ENCODE assay signal across 8 mouse cellular contexts in genomic region chr11:102392441-102393237, GRCm38 (mm10). TPM values are rescaled to one million over a fixed set of nuclear protein-coding genes. Genes with fewer than 3 reads are reported as not detected.
DNase-seq lines count a peak whose midpoint lies in the region; ATAC-seq and TF ChIP-seq lines count a peak whose summit lies in the region.

No protein-coding gene starts in this region.

- no peak for DNase-seq in layer of hippocampus, adult 2 months (ENCODE audit: low spot score in 2 of 2)
- no peak for DNase-seq in layer of hippocampus, postnatal 10 days (ENCODE audit: low spot score in 2 of 2)
- no peak for DNase-seq in layer of hippocampus, adult 9-10 months (ENCODE audit: low spot score)
- no peak for DNase-seq in layer of hippocampus, adult 8-10 months (ENCODE audit: low spot score in 2 of 2)

- H3K4me2 ChIP-seq in embryonic facial prominence, embryonic 13.5 days, result peak overlapping the region; percentile 97
- H3K4me2 ChIP-seq in intestine, postnatal 0 days (replicated peaks; ENCODE audit: low read depth), result peak overlapping the region; percentile 76
- H3K4me2 ChIP-seq in neural tube, embryonic 13.5 days, result peak overlapping the region; percentile 99

- no peak for TF ChIP-seq CTCF in layer of hippocampus, adult 2 months (conservative IDR thresholded peaks at IDR 0.05)
- TF ChIP-seq CTCF in intestine, postnatal 0 days (IDR thresholded peaks at IDR 0.05; ENCODE audit: low read depth), result no peak

- peaks cover 32% of the 10 kb centered on the region for H3K27me3 ChIP-seq in embryonic facial prominence, embryonic 13.5 days
- 0 out of 2 replicates have a peak, but pooled peaks cover 6% of the 10 kb centered on the region for H3K27me3 ChIP-seq in intestine, postnatal 0 days (replicated peaks; ENCODE audit: control insufficient read depth, insufficient read depth, low read length)
- H3K27me3 ChIP-seq in neural tube, embryonic 13.5 days, result no peaks in the 10 kb centered on the region

- H3K27ac ChIP-seq in layer of hippocampus, adult 2 months, result peak overlapping the region; percentile 99
- 0 out of 2 replicates have a peak overlapping the region, but pooled peaks have one; percentile 33 for H3K27ac ChIP-seq in embryonic facial prominence, embryonic 13.5 days
- no peak overlapping the region for H3K27ac ChIP-seq in intestine, postnatal 0 days (ENCODE audit: low read depth, low read length)
- H3K27ac ChIP-seq in neural tube, embryonic 13.5 days (replicated peaks), result peak overlapping the region; percentile 98

- ATAC-seq in embryonic facial prominence, embryonic 13.5 days (ENCODE audit: insufficient number of reproducible peaks, insufficient read depth, low FRiP score, low TSS enrichment, low read depth), result no peak
- ATAC-seq in intestine, postnatal 0 days, result peak; percentile 11; the same call in 1 of the 2 replicates
- peak; percentile 40 for ATAC-seq in neural tube, embryonic 13.5 days (ENCODE audit: low read depth)
- ATAC-seq in granulocyte monocyte progenitor cell, adult 5-6 weeks (replicated peaks; ENCODE audit: poor library complexity, severe bottlenecking), result no peak

- H3K9me3 ChIP-seq in embryonic facial prominence, embryonic 13.5 days, result no peaks in the 10 kb centered on the region
- H3K9me3 ChIP-seq in intestine, postnatal 0 days (ENCODE audit: control insufficient read depth), result no peaks in the 10 kb centered on the region
- H3K9me3 ChIP-seq in neural tube, embryonic 13.5 days, result no peaks in the 10 kb centered on the region

- peak overlapping the region; percentile 44; the same call in 1 of the 2 replicates for H3K9ac ChIP-seq in embryonic facial prominence, embryonic 13.5 days
- H3K9ac ChIP-seq in intestine, postnatal 0 days (ENCODE audit: low read depth, low read length), result no peak overlapping the region
- peak overlapping the region; percentile 68 for H3K9ac ChIP-seq in neural tube, embryonic 13.5 days

- no peaks in the 10 kb centered on the region for H3K36me3 ChIP-seq in embryonic facial prominence, embryonic 13.5 days
- no peaks in the 10 kb centered on the region for H3K36me3 ChIP-seq in intestine, postnatal 0 days (ENCODE audit: control insufficient read depth, insufficient read depth)
- no peaks in the 10 kb centered on the region for H3K36me3 ChIP-seq in neural tube, embryonic 13.5 days

- WGBS in embryonic facial prominence, embryonic 13.5 days, result 17% methylated on average over 15 of the region's 15 CpGs
- 18% methylated on average over 15 of the region's 15 CpGs for WGBS in intestine, postnatal 0 days
- WGBS in neural tube, embryonic 13.5 days, result 24% methylated on average over 15 of the region's 15 CpGs

- H3K4me3 ChIP-seq in layer of hippocampus, adult 2 months, result peak overlapping the region; percentile 88
- H3K4me3 ChIP-seq in embryonic facial prominence, embryonic 13.5 days, result peak overlapping the region; percentile 47
- H3K4me3 ChIP-seq in intestine, postnatal 0 days (ENCODE audit: low read depth, low read length), result peak overlapping the region; percentile 36
- peak overlapping the region; percentile 84 for H3K4me3 ChIP-seq in neural tube, embryonic 13.5 days

- H3K4me1 ChIP-seq in embryonic facial prominence, embryonic 13.5 days, result peaks cover 28% of the 10 kb centered on the region
- H3K4me1 ChIP-seq in intestine, postnatal 0 days (replicated peaks; ENCODE audit: control insufficient read depth, insufficient read depth, low read length), result peaks cover 12% of the 10 kb centered on the region
- H3K4me1 ChIP-seq in neural tube, embryonic 13.5 days (replicated peaks), result peaks cover 48% of the 10 kb centered on the region

RNA-seq across cellular contexts. Expression of gene Rundc3a, which starts 0.6 kb away (rescaled TPM):
- 100 to 1,000 TPM; 482 to 488 TPM for total RNA-seq in layer of hippocampus, adult 2 months (2021)
- total RNA-seq in layer of hippocampus, postnatal 10 days (2021), result 100 to 1,000 TPM; 356 to 431 TPM
- 3.6 and 5.2 TPM in 2 replicates for polyA plus RNA-seq in embryonic facial prominence, embryonic 13.5 days (2015; fragmentation: Nextera tagmentation; extraction: Ambion mirVana)
- polyA plus RNA-seq in intestine, postnatal 0 days (2015; fragmentation: Nextera tagmentation; extraction: Ambion mirVana), result 5.2 and 5.3 TPM in 2 replicates
- polyA plus RNA-seq in neural tube, embryonic 13.5 days (2015; fragmentation: Nextera tagmentation; extraction: Ambion mirVana), result 156 and 161 TPM in 2 replicates
- not detected in 2 replicates for total RNA-seq in granulocyte monocyte progenitor cell, adult 5-6 weeks (2014; fragmentation: Nextera tagmentation)
- total RNA-seq in granulocyte monocyte progenitor cell, adult 5-6 weeks (2017), result not detected in 2 replicates
- total RNA-seq in layer of hippocampus, adult 8-10 months (2022), result 100 to 1,000 TPM; 420 to 453 (median 428) TPM

RNA-seq across cellular contexts. Expression of gene Slc25a39, which starts 15.1 kb away (rescaled TPM):
- 10 to 100 TPM; 62.5 to 62.6 TPM for total RNA-seq in layer of hippocampus, adult 2 months (2021)
- 10 to 100 TPM; 74.8 to 80.1 TPM for total RNA-seq in layer of hippocampus, postnatal 10 days (2021)
- polyA plus RNA-seq in embryonic facial prominence, embryonic 13.5 days (2015; fragmentation: Nextera tagmentation; extraction: Ambion mirVana), result 191 and 195 TPM in 2 replicates
- polyA plus RNA-seq in intestine, postnatal 0 days (2015; fragmentation: Nextera tagmentation; extraction: Ambion mirVana), result 283 and 296 TPM in 2 replicates
- polyA plus RNA-seq in neural tube, embryonic 13.5 days (2015; fragmentation: Nextera tagmentation; extraction: Ambion mirVana), result 154 TPM in 2 replicates
- total RNA-seq in granulocyte monocyte progenitor cell, adult 5-6 weeks (2014; fragmentation: Nextera tagmentation), result 99.0 and 163 TPM in 2 replicates
- 51.4 and 53.9 TPM in 2 replicates for total RNA-seq in granulocyte monocyte progenitor cell, adult 5-6 weeks (2017)
- 10 to 100 TPM; 62.0 to 72.4 (median 64.6) TPM for total RNA-seq in layer of hippocampus, adult 8-10 months (2022)

RNA-seq across cellular contexts. Expression of gene Slc4a1, which starts 26.6 kb away (rescaled TPM):
- under 1 TPM; 0.15 to 0.23 TPM for total RNA-seq in layer of hippocampus, adult 2 months (2021)
- total RNA-seq in layer of hippocampus, postnatal 10 days (2021), result under 1 TPM; 0.32 to 0.54 TPM
- polyA plus RNA-seq in embryonic facial prominence, embryonic 13.5 days (2015; fragmentation: Nextera tagmentation; extraction: Ambion mirVana), result 6.3 and 16.6 TPM in 2 replicates
- polyA plus RNA-seq in intestine, postnatal 0 days (2015; fragmentation: Nextera tagmentation; extraction: Ambion mirVana), result 0.29 and 0.34 TPM in 2 replicates
- 4.2 and 4.9 TPM in 2 replicates for polyA plus RNA-seq in neural tube, embryonic 13.5 days (2015; fragmentation: Nextera tagmentation; extraction: Ambion mirVana)
- total RNA-seq in granulocyte monocyte progenitor cell, adult 5-6 weeks (2014; fragmentation: Nextera tagmentation), result not detected in 2 replicates
- total RNA-seq in granulocyte monocyte progenitor cell, adult 5-6 weeks (2017), result under 0.01 and 1.6 TPM in 2 replicates
- under 1 TPM in 2 of 4 experiments, not detected in 2; 0.10 to 0.11 TPM for total RNA-seq in layer of hippocampus, adult 8-10 months (2022)

RNA-seq across cellular contexts. Expression of gene Grn, which starts 37.5 kb away (rescaled TPM):
- total RNA-seq in layer of hippocampus, adult 2 months (2021), result 10 to 100 TPM; 60.6 to 66.4 TPM
- 10 to 100 TPM; 81.8 to 83.7 TPM for total RNA-seq in layer of hippocampus, postnatal 10 days (2021)
- 124 and 126 TPM in 2 replicates for polyA plus RNA-seq in embryonic facial prominence, embryonic 13.5 days (2015; fragmentation: Nextera tagmentation; extraction: Ambion mirVana)
- polyA plus RNA-seq in intestine, postnatal 0 days (2015; fragmentation: Nextera tagmentation; extraction: Ambion mirVana), result 339 and 382 TPM in 2 replicates
- polyA plus RNA-seq in neural tube, embryonic 13.5 days (2015; fragmentation: Nextera tagmentation; extraction: Ambion mirVana), result 83.3 and 88.6 TPM in 2 replicates
- total RNA-seq in granulocyte monocyte progenitor cell, adult 5-6 weeks (2014; fragmentation: Nextera tagmentation), result 110 and 152 TPM in 2 replicates
- 38.6 and 48.3 TPM in 2 replicates for total RNA-seq in granulocyte monocyte progenitor cell, adult 5-6 weeks (2017)
- total RNA-seq in layer of hippocampus, adult 8-10 months (2022), result 100 to 1,000 TPM in 2 of 4 experiments, 10 to 100 TPM in 2; 61.9 to 191 (median 114) TPM

RNA-seq across cellular contexts. Expression of gene Fam171a2, which starts 54.8 kb away (rescaled TPM):
- total RNA-seq in layer of hippocampus, adult 2 months (2021), result 100 to 1,000 TPM in 1 of 2 experiments, 10 to 100 TPM in 1; 92.5 to 102 TPM
- 100 to 1,000 TPM; 115 TPM for total RNA-seq in layer of hippocampus, postnatal 10 days (2021)
- polyA plus RNA-seq in embryonic facial prominence, embryonic 13.5 days (2015; fragmentation: Nextera tagmentation; extraction: Ambion mirVana), result 8.1 and 8.2 TPM in 2 replicates
- 1.7 and 1.8 TPM in 2 replicates for polyA plus RNA-seq in intestine, postnatal 0 days (2015; fragmentation: Nextera tagmentation; extraction: Ambion mirVana)
- 20.3 and 21.6 TPM in 2 replicates for polyA plus RNA-seq in neural tube, embryonic 13.5 days (2015; fragmentation: Nextera tagmentation; extraction: Ambion mirVana)
- total RNA-seq in granulocyte monocyte progenitor cell, adult 5-6 weeks (2014; fragmentation: Nextera tagmentation), result not detected in 2 replicates
- total RNA-seq in granulocyte monocyte progenitor cell, adult 5-6 weeks (2017), result not detected in 2 replicates
- 10 to 100 TPM; 77.6 to 94.7 (median 85.7) TPM for total RNA-seq in layer of hippocampus, adult 8-10 months (2022)

Comparison
In these comparisons a context has a peak if more than half of its experiments do, and no peak if none do; other contexts are left out.
1. H3K4me3 ChIP-seq: peak in every context shown above with its lines; median percentile 88 in layer of hippocampus, adult 2 months; 84 in neural tube, embryonic 13.5 days; 47 in embryonic facial prominence, embryonic 13.5 days; 36 in intestine, postnatal 0 days.
2. ATAC-seq: peak in intestine, postnatal 0 days (single experiment) and neural tube, embryonic 13.5 days (single experiment); none in embryonic facial prominence, embryonic 13.5 days (single experiment) and granulocyte monocyte progenitor cell, adult 5-6 weeks (single experiment).
3. RNA of gene Rundc3a, which starts 0.6 kb away (total RNA-seq): 482 to 488 TPM in layer of hippocampus, adult 2 months, 356 to 431 TPM in layer of hippocampus, postnatal 10 days and 420 to 453 TPM in layer of hippocampus, adult 8-10 months; not detected in granulocyte monocyte progenitor cell, adult 5-6 weeks; every median in the first group is over 100 times any median in the second.
4. Peak in every context shown above with its lines, with median percentiles within 50 percentile points of each other: H3K4me2 ChIP-seq.